Mouse (Mus musculus): ENCODE results near the gene Myom1. TPM values are rescaled to one million over a fixed set of nuclear protein-coding genes. Genes with fewer than 3 reads are reported as not detected.

The Myom1 gene
- total RNA-seq, 1 experiment from 2014 or later: 1.0 TPM

DNA sequence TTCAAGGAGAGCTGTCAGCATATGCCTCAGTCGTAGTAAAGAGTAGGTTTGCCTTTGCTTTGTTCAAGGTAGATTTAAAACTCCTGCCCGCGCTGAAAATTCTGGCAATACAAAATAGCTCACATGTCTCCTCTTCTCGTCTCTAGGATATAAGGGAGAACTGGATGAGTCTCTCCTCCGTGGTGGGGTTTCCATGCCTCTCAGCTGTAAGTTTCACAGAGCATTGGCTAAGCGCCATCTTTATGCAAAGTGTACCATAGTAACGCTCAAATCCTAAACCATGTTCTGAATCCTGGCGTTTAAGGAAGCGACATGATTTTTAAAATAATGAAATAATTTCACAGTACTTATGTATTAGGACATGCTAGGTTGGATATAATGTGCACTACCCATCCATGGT lies 43.2 kb downstream of the Myom1 start:
- no peak for ATAC-seq (ENCODE audit: extremely low read depth, insufficient number of reproducible peaks, low FRiP score, poor library complexity, severe bottlenecking)

DNA sequence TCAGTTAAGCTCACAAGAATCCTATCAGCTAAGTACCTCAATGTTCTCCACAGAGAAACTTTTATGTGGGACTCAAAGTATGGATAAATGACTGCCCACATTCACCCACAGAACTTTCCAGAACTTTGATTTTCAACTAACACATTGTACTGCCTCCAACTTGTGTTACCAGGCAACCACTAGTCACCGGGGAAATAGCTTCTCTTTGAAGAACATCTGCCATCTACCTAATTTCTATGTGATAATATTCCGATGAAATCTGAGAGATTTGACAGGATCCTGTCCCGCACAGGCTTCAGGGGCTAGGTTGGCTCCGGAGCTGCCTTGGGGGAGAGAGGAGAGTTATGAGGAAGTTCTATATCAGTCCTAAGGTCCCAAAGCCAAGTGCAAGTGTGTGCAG lies 44.4 kb downstream of the Myom1 start:
- no peak for ATAC-seq (ENCODE audit: extremely low read depth, insufficient number of reproducible peaks, low FRiP score, poor library complexity, severe bottlenecking)

DNA sequence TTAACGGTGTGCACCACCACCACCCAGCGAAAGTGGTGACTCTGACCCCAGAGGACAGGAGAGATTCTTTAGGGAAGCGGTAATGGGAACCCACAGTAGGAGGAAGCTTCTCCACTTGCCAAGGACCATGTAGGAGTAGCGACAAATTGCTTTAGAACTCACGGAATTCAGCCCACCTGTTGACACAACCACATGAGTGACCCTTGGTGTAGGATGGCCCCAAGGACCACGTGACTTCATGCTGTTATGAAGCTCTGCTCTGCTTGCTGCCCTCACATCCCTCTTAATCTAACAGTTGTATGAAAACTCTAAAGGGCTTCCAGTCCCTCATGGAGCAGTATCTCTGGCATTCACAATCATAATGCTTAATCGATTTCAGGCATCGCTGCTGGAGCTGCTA lies 46.9 kb downstream of the Myom1 start:
- ATAC-seq (ENCODE audit: extremely low read depth, insufficient number of reproducible peaks, low FRiP score, poor library complexity, severe bottlenecking): no peak

- ATAC-seq (ENCODE audit: extremely low read depth, insufficient number of reproducible peaks, low FRiP score, poor library complexity, severe bottlenecking): no peak
Observed at GRCm38 (mm10) chr17:71053134-71053708, 50.8 kb downstream of the Myom1 start.

GRCm38 (mm10) chr17:71055203-71055894 lies 52.9 kb downstream of the Myom1 start:
- ATAC-seq (ENCODE audit: extremely low read depth, insufficient number of reproducible peaks, low FRiP score, poor library complexity, severe bottlenecking): no peak

GRCm38 (mm10) chr17:71056405-71056804 lies 54.0 kb downstream of the Myom1 start:
- no peak for ATAC-seq (ENCODE audit: extremely low read depth, insufficient number of reproducible peaks, low FRiP score, poor library complexity, severe bottlenecking)

- no peak for ATAC-seq (ENCODE audit: extremely low read depth, insufficient number of reproducible peaks, low FRiP score, poor library complexity, severe bottlenecking)
Observed at GRCm38 (mm10) chr17:71057758-71058157, 55.3 kb downstream of the Myom1 start.

DNA sequence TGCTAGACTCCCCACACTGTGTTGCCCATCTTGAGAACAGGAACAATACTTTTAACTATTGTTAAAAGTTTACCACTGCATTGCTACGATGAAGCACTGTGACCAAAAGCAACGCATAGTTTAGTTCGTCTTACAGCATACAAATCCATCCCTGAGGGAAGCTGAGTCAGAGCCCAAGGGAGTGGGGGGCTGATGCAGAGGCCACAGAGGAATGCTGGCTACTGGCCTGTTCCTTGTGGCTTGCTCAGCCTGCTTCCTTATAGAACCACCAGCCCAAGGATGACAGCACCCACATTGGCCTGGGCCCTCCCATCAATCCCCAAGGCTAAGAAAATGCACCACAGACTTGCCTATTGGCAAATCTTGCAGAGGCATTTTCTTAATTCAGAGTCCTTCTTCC lies 56.8 kb downstream of the Myom1 start:
- no peak for ATAC-seq (ENCODE audit: extremely low read depth, insufficient number of reproducible peaks, low FRiP score, poor library complexity, severe bottlenecking)

- ATAC-seq (ENCODE audit: extremely low read depth, insufficient number of reproducible peaks, low FRiP score, poor library complexity, severe bottlenecking): no peak
Observed at GRCm38 (mm10) chr17:71062049-71062560, 59.7 kb downstream of the Myom1 start.

DNA sequence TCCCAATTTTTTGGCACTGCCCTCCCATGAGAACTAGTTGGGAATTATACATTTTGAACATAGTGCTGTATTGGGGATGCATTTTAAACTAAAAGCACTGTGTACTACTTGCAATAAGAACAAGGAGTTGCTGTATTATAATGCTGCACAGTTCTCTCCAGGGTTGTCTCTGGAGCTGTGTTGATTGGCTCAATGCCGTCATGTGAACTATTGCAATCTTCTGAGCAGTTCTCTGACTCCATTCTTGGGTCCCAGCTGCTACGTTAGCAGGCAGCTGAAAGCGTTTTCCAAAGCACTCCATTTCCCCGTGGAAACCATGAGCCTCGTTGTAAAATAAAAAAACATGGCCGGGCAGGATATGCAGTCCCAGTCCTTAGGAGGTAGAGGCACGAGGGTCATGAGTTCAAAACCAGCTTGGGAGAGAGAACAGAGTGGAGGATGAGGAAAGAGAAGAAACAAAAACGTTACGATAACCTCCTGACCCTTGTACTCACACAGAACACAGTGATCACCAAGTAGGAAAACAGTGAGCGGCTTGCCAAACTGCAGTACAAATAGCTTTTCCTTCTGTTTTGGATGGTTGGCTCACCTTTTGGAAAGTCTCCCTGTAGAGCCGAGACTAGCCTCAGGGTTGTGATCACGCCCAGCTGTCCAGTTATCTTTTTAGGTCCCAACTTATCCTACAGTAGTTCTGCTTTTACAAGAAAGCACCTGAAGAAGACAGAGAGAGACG lies 60.6 kb downstream of the Myom1 start:
- ATAC-seq (ENCODE audit: extremely low read depth, insufficient number of reproducible peaks, low FRiP score, poor library complexity, severe bottlenecking): no peak

DNA sequence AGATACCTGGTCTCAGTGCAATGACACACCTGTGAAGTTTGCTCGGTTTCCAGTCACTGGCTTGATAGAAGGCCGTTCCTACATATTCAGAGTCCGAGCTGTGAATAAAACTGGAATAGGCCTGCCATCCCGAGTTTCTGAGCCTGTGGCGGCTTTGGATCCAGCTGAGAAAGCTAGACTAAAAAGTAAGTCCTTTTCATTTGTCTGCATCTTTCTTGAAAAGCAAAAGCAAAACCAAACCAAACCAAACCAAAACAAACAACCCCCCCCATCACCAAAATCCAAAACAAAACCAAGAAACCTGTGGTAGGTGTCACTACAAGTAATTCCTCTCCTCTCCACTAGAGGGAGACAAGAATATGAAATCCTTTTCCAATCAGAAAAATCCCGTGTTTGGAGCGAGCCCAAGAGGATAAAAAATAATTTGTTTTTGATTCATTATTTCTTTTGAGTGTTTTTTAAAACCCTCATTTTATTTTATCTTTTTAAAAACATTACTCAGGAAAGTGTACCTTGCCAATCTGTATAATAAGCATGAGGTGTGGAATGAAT lies 62.1 kb downstream of the Myom1 start:
- 0 out of 2 replicates have a peak, but pooled peaks have one; percentile 36 for ATAC-seq (ENCODE audit: extremely low read depth, insufficient number of reproducible peaks, low FRiP score, poor library complexity, severe bottlenecking)

- no peak for ATAC-seq (ENCODE audit: extremely low read depth, insufficient number of reproducible peaks, low FRiP score, poor library complexity, severe bottlenecking)
Observed at GRCm38 (mm10) chr17:71065127-71065526, 62.7 kb downstream of the Myom1 start.

DNA sequence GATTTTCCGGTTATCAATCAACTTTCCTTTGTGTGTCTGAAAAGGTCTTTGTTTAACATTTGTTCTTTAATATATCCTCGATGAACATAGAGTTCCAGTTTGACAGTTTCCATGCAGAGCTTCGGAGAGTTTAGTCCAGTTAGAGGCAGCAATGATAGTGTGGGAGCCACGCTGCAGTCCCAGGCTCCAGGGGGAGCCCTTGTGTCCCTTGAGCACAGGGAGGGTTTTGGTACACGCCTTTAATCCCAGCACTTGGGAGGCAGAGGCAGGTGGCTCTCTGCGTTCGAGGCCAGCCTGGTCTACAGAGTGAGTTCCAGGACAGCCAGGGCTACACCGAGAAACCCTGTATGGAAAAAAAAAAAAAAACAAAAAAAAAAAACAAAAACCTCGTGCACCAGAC lies 66.7 kb downstream of the Myom1 start:
- ATAC-seq (ENCODE audit: extremely low read depth, insufficient number of reproducible peaks, low FRiP score, poor library complexity, severe bottlenecking): no peak

DNA sequence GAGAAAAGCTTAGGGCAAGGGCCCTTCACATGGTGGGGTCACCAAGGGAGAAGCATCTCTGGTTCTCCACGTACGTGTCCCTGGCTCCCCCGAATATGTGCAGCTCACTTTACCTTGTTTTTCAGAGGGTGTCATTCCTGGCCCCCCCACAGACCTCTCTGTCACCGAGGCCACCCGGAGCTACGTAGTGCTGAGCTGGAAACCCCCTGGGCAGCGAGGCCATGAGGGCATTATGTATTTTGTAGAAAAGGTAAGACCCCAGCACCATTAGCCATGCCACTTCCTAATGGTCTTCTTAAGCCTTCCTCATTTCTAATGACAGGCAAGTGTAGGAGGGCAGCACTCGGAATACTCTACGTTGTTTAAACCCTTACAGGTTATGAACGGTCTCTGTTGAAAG lies 69.5 kb downstream of the Myom1 start:
- no peak for ATAC-seq (ENCODE audit: extremely low read depth, insufficient number of reproducible peaks, low FRiP score, poor library complexity, severe bottlenecking)

GRCm38 (mm10) chr17:71074386-71074785 lies 72.0 kb downstream of the Myom1 start:
- no peak for ATAC-seq (ENCODE audit: extremely low read depth, insufficient number of reproducible peaks, low FRiP score, poor library complexity, severe bottlenecking)

- ATAC-seq (ENCODE audit: extremely low read depth, insufficient number of reproducible peaks, low FRiP score, poor library complexity, severe bottlenecking): no peak
Observed at GRCm38 (mm10) chr17:71081986-71082385, 79.6 kb downstream of the Myom1 start.

- ATAC-seq (ENCODE audit: extremely low read depth, insufficient number of reproducible peaks, low FRiP score, poor library complexity, severe bottlenecking): no peak; the same call in 1 of the 2 replicates
Observed at GRCm38 (mm10) chr17:71086969-71087368, 84.5 kb downstream of the Myom1 start.

DNA sequence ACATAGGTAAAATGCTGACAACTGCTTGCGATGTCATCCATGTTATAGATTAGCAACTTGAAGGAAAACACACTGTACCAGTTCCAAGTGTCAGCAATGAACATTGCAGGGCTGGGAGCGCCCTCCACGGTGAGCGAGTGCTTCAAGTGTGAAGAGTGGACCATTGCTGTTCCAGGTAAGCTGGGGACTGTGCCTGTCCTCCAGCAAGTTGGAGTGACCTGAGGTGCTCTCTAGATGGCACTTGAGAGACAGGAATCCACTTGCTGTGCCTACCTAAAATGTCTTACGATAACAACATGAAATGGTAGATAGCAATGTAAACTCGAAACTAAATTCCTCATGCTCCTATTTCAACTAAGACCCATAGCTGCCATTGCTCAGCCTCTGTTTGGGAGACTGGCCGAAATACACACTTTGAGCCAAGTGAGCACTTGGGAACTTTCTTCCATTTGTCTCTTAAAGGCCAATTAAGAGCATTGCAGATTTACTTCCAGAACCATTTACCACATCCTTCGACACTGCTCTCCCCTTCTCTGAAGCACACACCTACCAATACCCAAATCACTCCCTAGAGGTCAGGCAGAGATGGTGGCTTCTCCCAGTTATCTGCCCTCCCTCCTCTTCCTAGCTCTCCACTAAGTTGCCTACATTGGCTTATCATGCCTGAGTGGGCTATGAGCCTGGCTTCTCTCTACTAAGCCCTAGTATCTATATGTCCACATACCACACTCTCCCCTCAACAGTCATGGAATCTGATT lies 85.1 kb downstream of the Myom1 start:
- no peak; the same call in 1 of the 2 replicates for ATAC-seq (ENCODE audit: extremely low read depth, insufficient number of reproducible peaks, low FRiP score, poor library complexity, severe bottlenecking)

- no peak for ATAC-seq (ENCODE audit: extremely low read depth, insufficient number of reproducible peaks, low FRiP score, poor library complexity, severe bottlenecking)
Observed at GRCm38 (mm10) chr17:71088154-71088521, 85.7 kb downstream of the Myom1 start.
